Mouse (Mus musculus): Measurements from ENCODE around the gene Mtch2. TPM values are rescaled to one million over a fixed set of nuclear protein-coding genes. Genes with fewer than 3 reads are reported as not detected.
"Not testable (repeated sequence)": the region's sequence is repeated elsewhere in the genome, so short reads cannot be mapped to it uniquely, and the experiment has no call there.

Mtch2 gene
- 100 to 1,000 TPM; 114 to 123 TPM for total RNA-seq (2021)

DNA sequence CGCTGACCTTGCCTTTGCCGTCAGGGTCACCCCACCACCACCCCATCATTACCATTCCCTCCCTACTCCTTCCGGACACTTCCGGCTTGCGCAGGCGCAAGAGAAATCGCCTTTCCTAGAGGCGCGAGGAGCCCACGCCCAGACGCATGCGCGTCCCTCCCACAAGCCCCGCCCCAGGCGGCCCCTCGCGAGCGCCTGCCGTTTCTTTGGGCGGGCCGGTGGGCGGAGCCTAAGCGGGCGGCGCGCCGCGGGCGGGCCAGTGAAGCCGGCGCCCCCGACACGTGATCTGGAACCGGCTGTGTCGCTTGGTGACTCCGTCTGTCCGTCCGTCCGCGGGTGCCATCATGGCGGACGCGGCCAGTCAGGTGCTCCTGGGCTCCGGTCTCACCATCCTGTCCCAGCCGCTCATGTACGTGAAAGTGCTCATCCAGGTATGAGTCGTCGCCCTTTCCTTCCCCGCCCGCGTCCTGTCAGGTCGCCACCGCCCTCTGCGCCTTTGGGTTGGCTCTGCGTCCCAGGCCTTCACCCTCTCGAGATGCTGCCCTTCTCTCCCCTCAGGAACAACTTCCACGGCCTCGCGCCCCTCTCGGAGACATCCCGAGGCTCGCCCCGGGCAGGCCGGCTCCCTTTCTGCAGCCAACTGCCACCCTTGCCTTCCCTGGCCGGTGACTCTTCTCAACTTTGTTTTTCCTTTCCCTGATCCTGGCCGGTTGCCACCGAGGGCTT, at the start of gene Mtch2:
TSS of gene Mtch2 (plus strand) at position 201 of the 726 bp plus-strand sequence.
- DNase-seq (ENCODE audit: low spot score in 2 of 2): peak; percentile 99
- intact Hi-C loops (cut with DNase I): no loop called here

DNA sequence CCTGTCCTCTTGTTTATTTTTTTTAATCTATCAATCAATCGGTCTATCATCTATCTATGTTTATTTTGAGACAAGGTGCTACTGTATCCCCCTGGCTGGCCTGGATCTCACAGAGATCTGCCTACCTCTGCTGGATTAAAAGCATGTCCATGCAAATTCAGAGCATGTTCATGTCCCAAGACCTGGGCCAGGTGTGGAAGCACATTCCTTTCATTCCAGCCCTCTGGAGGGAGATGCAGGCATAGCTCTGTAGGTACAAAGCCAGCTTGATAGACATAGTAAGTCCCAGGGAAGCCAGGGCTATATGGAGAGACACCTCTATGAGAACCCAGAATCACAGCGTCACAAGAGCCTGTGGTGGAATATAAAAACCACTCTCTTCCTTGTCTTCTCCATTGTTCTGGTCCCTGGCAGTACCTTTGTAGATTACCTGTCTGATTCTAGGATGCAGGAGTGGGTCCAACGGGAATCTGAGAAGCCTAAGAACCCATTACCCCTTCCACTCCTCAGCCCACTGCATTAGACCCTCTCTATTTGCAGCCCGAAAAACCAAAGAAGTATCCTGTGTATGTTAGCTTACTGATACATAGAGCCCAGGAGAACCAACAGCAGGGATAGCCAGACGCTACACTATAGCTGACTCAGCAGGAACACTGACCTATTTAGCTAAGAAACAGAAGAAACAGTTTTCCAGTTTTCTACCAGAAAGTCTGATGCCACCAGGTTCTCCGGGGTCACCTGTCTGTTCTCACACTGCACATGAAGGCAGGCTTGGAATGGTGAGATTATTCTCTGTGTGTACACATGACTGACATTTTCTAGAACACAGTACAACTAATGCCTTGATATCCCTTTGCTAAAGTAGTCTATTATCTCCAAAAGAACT, 38.5 kb upstream of the Mtch2 start:
- intact Hi-C loops (cut with DNase I): no loop called here
- DNase-seq (ENCODE audit: low spot score in 2 of 2): no peak

DNA sequence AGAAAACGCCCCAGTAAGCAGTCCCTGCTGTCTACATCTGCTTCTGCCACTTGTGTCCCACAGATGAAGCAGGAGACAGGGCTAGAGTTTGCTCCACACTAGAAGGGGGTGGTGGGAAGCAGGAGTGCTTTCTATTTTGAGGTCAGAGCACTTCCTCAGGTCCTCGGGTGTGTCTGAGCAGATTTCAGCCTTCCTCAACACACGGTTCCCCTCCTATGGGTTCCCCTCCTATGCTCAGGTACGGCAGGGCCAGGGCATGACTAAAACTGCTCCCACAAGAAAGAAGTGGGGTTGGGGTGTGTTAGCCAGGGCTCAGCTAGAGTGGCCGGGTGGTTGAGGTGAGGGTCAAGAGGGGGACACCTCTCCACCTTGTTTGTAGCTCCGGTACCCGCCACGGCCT, 36.2 kb upstream of the Mtch2 start:
- DNase-seq (ENCODE audit: low spot score in 2 of 2): no peak
- intact Hi-C loops (cut with DNase I): no loop called here

DNA sequence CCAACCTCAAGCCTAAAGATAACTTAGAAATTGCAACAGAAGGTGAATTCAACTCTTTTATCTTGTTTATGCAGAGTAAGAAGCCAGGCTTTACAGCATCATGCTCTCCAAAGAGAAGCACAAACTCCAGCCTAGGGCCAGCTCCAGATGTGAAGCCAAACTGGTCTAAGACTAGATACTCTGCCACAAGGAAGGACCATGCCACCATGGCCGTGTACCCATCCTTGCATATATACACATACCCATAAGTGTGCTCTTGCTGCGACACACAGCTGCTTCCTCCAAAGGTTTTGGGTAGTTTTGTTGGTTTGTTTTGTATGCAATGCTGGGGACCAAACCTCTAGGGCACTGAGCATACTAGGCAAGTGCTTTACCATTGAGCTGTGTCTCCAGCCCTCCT, 31.7 kb upstream of the Mtch2 start:
- intact Hi-C loops (cut with DNase I): no loop called here
- no peak for DNase-seq (ENCODE audit: low spot score in 2 of 2)

DNA sequence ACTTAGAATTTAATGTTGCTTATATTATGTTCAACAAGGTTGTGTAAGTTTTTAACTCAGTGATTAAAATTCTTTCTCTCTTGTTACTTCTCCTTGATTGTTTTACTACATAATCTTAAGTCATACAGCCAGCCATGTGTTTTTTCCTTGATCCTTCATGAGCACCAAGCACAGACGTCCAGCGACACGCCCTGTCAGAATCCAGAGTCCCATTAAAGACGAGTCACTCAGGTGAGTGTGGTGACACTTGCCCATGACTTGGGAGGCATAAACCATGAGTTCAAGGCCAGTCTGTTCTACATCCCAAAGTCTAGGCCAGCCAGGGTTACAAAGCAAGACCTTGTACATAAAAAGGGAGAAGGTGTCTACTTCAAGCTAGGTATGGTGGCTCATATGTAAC, 30.8 kb upstream of the Mtch2 start:
- intact Hi-C loops (cut with DNase I): no loop called here
- DNase-seq (ENCODE audit: low spot score in 2 of 2): no peak

DNA sequence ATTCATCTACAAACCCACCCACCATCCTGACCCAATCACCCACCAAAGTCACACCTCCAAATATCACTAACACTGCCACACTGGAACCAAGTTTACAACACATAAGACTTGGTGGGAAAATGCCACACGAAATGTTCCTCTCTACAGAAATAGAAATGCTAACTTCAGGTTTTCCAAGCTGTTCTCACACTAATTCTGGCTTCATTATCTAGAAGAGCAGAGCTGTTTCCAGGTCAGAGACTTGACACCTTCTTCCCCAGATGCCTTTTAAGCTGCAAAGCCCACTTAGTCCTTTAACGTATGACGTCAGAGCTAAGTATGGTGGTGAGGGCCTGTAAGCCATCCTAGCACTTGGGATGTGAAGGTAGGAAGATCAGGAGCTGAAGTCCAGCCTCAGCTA, 28.2 kb upstream of the Mtch2 start:
- DNase-seq (ENCODE audit: low spot score in 2 of 2): peak; percentile 4 to 73
- intact Hi-C loops (cut with DNase I): no loop called here

DNA sequence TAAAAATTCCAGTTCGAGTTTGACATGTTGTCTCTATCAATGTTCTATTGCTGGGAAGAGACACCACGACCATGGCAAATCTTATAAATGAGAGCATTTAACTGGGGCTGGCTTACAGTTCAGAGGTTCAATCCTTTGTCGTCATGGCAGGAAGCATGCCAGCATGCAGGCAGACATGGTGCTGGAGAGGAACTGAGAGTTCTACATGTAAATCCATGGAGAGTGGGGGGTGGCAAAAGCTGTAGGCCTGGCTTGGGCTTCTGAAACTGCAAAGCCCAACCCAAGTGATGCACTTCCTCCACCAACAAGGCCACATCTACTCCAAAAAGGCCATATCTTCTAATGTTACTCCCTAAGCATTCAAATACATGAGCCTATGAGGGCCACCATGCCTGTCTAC, 26.1 kb upstream of the Mtch2 start:
- intact Hi-C loops (cut with DNase I): no loop called here
- DNase-seq (ENCODE audit: low spot score in 2 of 2): no peak

DNA sequence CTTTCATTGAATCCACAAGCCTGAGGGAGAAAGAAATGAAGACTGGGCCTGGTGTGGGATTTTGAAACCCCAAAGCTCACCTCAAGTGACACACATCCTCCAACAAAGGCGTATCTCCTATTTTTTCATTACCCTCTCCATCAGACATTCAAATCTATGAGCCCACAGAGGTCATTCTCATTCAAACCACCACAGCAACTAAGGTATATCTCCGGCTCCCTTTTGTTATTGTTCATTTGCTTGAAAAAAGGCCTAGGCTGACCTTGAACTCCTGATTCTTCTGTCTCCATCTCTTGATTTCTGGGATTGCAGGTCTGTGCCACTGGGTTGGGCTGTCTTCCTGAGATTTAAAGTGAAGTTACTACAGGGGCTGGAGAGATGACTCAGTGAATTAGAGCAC, 24.0 kb upstream of the Mtch2 start:
- intact Hi-C loops (cut with DNase I): no loop called here
- DNase-seq (ENCODE audit: low spot score in 2 of 2): no peak

DNA sequence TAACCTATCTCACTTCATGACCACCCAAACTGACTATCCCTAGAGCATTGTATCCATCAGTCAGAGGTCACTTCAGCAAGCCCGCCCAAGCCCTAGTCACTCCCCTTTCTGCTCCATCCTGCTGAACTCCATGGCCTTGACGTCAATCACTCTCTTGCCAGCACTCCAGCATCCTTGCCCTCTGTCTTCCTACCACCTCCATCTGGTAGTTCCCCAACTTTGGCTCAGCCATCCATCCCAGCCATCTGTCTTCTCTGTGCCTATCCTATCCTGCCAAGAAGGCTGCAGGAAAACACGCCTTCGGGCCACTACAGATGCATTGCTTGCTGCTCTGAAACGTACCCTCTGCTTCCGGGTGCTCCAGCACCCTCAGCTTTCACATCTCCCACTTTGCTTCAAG, 23.2 kb upstream of the Mtch2 start:
- intact Hi-C loops (cut with DNase I): no loop called here
- peak in 1 of 2 experiments; percentile 64 for DNase-seq (ENCODE audit: low spot score in 2 of 2)

DNA sequence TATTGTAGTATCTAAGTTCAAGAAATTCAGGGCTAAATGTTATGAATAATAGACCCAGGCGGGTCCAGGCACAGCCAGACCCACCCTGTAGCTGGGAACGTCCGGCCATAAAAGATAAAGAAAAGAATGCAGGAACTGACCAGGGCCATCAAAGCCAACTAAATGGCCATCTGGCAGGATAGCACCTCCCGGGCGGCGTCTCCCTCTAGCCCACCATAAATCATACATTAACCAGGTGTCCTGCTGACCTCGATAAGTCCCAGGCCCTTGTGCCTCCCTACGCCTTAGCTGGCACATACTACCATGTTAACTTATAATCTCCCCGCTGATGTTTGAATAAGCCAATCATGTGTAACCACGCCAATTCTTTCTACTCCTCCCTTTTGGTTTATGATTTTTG, 22.4 kb upstream of the Mtch2 start:
- intact Hi-C loops (cut with DNase I): not testable (repeated sequence)

DNA sequence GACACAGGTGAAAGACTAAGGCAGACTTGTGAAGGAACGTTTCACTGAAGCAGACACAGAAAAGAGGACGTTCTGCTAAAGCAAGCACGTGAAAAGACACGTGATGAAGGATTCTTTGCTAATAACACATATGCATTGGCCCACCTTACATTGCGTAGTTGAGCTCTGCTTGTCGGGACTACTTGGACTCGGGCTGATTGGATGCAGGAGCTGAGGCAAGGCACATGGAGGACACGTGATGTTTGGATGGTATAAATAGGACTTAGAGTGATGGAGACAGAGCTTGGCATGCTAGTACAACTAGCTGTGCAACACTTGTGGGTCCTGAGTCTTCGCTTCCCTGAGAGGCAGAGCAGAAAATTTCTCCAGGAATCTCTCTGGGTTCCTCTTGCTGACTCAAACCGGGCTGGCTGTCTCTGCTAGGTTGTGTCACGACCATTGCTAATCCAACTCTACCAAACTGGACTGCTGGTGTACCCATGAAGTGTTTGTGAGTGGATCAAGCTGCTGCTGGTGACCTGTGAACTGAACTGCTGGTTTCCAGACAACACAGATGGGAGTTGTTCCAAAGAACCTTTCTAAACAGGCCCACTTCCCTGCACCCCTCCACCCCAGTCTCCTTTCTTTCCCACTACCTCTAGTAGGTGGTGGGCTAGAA, 21.3 kb upstream of the Mtch2 start:
- DNase-seq (ENCODE audit: low spot score in 2 of 2): no peak
- intact Hi-C loops (cut with DNase I): no loop called here

More for the DNA sequence above, 22.4 kb upstream of the Mtch2 start:
- DNase-seq (ENCODE audit: low spot score in 2 of 2): not testable (repeated sequence)

DNA sequence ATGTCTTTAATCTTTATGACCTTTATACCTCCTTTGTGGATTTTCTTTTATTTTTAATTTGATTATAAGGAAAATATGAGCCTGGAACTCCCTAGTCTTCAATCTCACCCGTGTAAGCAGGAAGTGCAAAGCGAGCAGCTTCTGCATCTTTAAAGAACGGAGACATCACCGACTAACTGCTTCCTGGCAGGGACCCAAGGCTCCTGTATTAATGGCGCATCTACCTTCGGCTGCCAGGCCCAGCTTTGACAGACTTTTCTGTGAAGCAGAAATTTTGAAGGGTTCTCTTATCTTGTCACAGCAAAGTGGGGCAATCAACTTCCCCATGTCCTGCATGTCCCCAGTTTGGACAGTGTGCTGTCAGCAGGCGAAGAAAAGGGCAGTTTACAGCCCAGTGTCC, 18.2 kb upstream of the Mtch2 start:
- intact Hi-C loops (cut with DNase I): no loop called here
- no peak for DNase-seq (ENCODE audit: low spot score in 2 of 2)

DNA sequence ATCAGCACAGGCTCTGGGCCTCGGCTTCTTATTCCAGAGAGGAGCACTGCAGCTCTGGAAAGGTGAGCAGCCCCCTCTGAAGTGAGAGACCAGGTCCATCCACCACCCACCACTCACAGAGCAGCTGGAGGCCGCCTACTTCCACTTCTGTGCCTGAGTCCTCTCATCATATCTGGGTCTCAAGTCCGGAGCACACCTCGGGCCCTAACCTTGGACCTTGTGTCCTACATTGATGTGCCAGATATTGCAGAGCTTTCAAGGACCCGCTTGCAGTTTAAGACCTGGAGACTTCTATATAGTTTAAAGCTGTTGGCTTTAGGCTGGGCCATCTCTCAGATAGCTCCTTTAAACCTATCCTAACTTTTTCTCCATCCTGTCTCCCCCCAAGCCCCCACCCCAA, 13.5 kb upstream of the Mtch2 start:
- intact Hi-C loops (cut with DNase I): no loop called here

DNA sequence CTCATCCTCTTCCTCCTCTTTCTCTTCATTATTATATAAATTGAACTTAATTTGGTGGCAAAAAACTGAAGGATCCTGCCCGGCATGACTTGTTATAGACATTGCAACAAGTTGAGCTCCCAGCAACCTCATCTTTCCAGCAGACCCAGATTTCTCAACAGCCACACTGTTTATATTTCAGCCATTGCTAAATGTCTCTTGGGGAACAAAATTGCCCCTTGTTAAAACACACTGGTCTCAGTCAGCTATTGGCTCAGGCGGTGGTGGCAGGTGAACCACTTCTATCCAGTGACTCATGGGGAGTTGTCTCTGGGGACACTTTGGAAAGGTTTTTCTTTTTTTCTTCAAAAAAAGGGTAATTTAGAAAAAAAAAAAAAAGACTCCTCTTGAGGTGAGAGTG, 8.3 kb upstream of the Mtch2 start:
- DNase-seq (ENCODE audit: low spot score in 2 of 2): no peak
- intact Hi-C loops (cut with DNase I): no loop called here

More for the DNA sequence above, 13.5 kb upstream of the Mtch2 start:
- DNase-seq (ENCODE audit: low spot score in 2 of 2): no peak

DNA sequence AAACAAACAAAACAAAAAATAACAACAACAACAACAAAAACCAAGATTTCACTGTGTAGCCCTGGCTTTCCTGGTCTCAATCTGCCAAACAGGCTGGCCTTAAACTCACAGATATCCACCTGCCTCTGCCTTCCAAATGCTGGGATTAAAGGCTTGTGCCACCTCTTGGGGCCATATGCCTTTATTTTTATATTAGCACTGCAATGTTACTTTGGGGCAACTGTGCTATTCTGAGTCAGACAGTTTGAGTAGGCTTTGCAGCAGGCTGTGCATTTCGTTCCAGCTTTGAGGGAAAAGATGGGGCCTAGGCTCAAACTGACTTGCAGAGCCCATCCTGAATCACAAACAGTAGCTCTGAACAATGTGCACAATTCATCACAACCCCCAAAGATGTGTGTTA, 3.3 kb upstream of the Mtch2 start:
- DNase-seq (ENCODE audit: low spot score in 2 of 2): peak in 1 of 2 experiments; percentile 53
- intact Hi-C loops (cut with DNase I): loop anchor here (5.0 kb wide), 1 partner anchor 61 kb away; the partner anchor contains the start of gene Agbl2

DNA sequence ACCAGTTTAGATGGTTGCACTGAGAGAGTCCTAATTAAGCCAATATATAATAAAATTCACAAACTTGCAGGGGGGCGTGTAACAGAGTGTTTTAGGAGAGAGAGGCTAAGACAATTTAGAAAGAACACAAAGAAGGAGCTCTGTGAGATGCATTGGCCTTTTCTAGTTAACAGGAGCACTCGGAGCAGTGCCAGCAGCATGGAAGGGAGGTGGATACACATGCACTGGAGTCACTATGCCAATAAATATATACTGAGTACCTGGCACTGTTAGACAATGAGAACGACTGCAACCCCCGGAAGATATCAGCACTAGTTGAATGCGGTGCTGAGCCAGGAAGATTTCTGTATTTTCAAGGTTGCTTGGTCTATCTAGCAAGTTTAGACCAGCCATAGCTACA, 2.7 kb upstream of the Mtch2 start:
- no peak for DNase-seq (ENCODE audit: low spot score in 2 of 2)
- intact Hi-C loops (cut with DNase I): loop anchor here (5.0 kb wide), 1 partner anchor 62 kb away; the partner anchor contains the start of gene Agbl2

DNA sequence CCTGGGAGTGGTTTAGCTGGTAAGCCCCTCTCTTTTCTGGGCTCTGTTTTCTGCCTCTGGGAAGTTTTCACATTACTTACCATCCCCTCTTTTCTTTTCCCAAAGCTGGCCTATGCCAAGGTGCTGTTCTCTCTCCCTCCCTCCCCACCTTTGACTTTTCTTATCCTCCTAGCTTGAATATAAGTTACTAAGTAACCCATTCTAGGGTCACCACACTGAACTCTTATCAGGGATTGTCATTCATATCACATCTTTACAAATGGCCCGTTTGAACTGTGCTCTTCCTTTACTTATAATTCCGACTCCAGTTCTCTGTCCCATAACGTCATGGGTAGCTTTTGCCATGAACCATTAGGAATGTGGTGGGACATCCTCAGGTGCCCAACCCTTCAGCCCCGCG, 1.7 kb upstream of the Mtch2 start:
- intact Hi-C loops (cut with DNase I): no loop called here
- no peak for DNase-seq (ENCODE audit: low spot score in 2 of 2)

DNA sequence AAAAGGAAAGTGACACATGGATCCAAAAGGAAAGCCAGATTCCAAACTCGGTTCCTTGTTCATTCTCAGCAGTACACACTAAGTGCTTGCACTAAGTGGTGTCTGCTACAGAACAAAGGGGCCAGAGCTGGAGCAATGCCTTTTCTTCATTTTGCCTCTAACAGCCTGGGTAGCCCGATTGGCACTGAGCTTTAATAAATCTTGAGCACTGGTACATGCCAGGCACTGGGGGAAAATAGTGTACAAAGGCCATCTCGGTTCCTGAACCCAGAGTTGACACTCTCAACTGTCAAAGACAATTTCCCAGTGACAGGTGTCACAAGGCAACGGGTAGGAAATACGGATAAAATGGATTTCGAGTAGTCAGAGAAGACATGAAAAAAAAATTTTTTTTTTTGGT, 784 bp upstream of the Mtch2 start:
- peak in 1 of 2 experiments; percentile 38 for DNase-seq (ENCODE audit: low spot score in 2 of 2)
- intact Hi-C loops (cut with DNase I): no loop called here

DNA sequence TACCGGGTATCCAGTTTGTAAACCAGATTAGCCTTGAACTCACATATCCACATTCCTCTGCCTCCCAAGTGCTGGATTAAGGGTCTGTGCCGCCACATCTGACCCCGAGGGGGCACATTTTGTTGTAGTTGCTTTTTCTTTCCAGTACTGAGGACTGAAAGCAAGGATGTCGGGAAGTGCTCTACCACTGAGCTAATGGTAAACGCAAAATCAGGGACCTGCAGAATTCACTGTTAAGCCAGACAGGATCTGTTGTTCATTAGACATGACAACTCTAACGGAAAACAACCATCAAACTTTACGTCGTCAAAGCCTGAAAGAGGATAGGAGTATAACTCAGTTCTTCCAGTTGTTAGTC, 379 bp upstream of the Mtch2 start:
- intact Hi-C loops (cut with DNase I): no loop called here
- DNase-seq (ENCODE audit: low spot score in 2 of 2): no peak

DNA sequence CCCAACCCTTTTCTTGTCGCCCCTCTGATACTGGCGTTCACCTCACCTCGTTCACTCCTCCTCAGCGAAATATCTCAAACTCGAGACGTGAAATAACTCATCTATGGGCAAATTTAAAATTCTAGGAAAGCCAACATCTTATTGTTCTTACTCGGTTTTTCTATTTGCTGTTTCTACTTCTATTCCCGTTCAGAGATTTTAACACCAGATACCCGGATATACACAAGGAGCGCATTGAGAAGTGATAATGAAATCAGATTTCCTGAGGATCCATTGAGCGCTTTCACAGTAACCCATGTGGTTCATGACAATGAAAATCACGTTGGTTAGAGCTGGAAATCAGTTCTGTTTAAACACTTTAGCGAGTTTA, 711 bp downstream of the Mtch2 start:
- intact Hi-C loops (cut with DNase I): no loop called here
- DNase-seq (ENCODE audit: low spot score in 2 of 2): peak in 1 of 2 experiments; percentile 14

DNA sequence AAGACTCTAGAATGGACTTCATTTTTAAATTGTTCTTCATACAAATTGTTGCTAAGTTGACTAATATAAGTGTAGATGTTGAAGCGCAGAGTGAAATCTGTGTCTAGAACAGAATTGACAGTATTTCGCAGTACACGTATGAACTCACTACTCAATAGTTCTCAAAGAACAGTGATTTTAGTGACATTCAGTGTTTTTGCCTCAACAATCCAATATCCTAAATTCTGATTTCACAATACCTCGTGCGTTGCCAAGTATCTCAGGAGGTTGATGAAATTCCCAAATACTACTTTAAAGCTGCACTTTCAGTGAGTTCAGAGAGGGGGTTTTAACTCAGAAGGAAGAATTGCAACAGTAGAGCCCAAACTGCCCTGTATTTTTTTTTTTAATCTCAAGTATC, 1.4 kb downstream of the Mtch2 start:
- intact Hi-C loops (cut with DNase I): no loop called here

More for the DNA sequence above, 1.4 kb downstream of the Mtch2 start:
- DNase-seq (ENCODE audit: low spot score in 2 of 2): no peak
